Mouse (Mus musculus): ENCODE results near the gene Stom. TPM values are rescaled to one million over a fixed set of nuclear protein-coding genes. Genes with fewer than 3 reads are reported as not detected.
A peak's percentile ranks its signal among the peaks of the same experiment; 100 is the strongest.

The Stom gene
- polyA plus RNA-seq, 1 experiment, result 34.6 TPM

DNA sequence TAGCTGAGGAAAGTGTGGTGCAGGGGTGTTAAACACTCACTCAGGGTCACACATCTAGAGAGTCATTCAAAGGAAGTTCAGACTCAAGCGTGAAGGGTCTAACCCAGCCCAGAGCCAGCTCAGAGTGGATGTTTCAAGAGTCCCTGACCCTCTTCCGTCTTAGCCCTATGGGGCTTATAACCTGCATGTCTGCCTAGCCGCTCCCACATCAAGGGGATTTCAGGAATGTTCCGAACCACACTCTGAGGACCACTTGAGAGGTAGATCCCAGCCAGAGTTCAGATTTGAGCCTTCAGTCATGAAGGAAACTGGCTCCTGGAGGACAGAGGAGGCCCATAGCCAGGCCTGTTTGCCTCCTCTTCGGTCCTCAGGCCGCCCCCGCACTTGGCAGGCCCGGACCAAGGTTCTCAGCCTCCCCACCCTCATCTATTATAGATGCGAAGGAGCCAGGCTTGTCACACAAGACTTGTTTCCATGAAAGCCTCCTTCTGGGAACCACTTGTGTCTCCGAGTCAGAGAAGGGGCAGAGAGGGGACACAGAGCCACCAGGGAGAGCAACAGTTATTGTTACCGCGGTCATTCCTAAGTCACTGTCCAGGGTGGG, 49.7 kb downstream of the Stom start:
- Histone ChIP-seq H3K36me3 (ENCODE audit: control insufficient read depth) (peaks cover 4% of the 10 kb centered on the region; the same call in 1 of the 2 replicates), H3K9me3 (ENCODE audit: control insufficient read depth, low read length) (no peaks in the 10 kb centered on the region), H3K4me3 (replicated peaks) (no peak overlapping the region), H3K27me3 (ENCODE audit: control insufficient read depth) (peaks cover 26% of the 10 kb centered on the region), H3K4me1 (ENCODE audit: control insufficient read depth) (peaks cover 6% of the 10 kb centered on the region)
- TF ChIP-seq GATA1 (IDR thresholded peaks at IDR 0.05; ENCODE audit: low read length) (no peak), TAL1 (IDR thresholded peaks at IDR 0.05; ENCODE audit: low read length) (no peak)

DNA sequence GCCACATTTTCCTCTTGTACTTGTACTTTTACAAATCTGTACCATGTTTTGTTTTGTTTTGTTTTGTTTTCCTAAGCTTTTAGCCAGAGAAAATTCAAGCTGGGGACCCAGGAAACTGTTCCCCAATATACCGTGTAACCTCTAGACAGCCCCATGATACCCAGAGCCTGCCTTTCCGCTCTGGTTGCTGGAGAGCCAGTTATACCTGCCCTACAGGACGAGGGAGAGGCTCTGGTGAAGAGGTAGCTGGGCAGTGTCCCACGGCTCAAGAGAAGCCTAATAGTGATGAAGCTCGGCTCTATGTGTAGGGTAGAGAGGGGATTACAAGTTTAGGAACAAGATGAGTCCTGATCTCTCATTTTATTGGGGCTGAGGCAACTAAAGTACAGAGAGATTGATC, 51.6 kb downstream of the Stom start:
- Histone ChIP-seq H3K4me3 (replicated peaks) (no peak overlapping the region), H3K9me3 (ENCODE audit: control insufficient read depth, low read length) (no peaks in the 10 kb centered on the region), H3K36me3 (ENCODE audit: control insufficient read depth) (peaks cover 1% of the 10 kb centered on the region; the same call in 1 of the 2 replicates), H3K27me3 (ENCODE audit: control insufficient read depth) (peaks cover 43% of the 10 kb centered on the region), H3K4me1 (ENCODE audit: control insufficient read depth) (peaks cover 6% of the 10 kb centered on the region)
- TF ChIP-seq GATA1 (IDR thresholded peaks at IDR 0.05; ENCODE audit: low read length) (no peak), TAL1 (IDR thresholded peaks at IDR 0.05; ENCODE audit: low read length) (no peak)

DNA sequence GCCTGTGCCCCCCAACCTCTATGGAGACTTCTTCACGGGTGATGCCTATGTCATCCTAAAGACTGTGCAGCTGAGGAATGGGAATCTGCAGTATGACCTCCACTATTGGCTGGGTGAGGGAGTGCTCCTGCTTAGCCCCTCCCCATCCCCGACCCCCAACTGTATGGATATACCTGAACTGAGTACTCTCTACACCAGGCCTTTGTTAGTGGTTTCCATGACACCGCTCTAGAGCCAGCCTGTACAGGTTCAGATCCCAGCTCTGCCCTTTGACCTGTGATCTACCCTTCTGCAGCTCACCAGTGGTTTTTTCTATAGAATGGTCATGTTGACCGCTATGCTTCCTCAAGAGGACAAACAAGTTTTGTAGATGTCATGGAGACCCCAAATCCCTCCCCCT, 52.8 kb downstream of the Stom start:
- no peak for TF ChIP-seq TAL1 (IDR thresholded peaks at IDR 0.05; ENCODE audit: low read length)
- Histone ChIP-seq H3K4me1 (ENCODE audit: control insufficient read depth) (peaks cover 4% of the 10 kb centered on the region; the same call in 1 of the 2 replicates), H3K9me3 (ENCODE audit: control insufficient read depth, low read length) (no peaks in the 10 kb centered on the region), H3K27me3 (ENCODE audit: control insufficient read depth) (peaks cover 43% of the 10 kb centered on the region), H3K4me3 (replicated peaks) (no peak overlapping the region), H3K36me3 (ENCODE audit: control insufficient read depth) (no peaks in the 10 kb centered on the region; the same call in 1 of the 2 replicates)

DNA sequence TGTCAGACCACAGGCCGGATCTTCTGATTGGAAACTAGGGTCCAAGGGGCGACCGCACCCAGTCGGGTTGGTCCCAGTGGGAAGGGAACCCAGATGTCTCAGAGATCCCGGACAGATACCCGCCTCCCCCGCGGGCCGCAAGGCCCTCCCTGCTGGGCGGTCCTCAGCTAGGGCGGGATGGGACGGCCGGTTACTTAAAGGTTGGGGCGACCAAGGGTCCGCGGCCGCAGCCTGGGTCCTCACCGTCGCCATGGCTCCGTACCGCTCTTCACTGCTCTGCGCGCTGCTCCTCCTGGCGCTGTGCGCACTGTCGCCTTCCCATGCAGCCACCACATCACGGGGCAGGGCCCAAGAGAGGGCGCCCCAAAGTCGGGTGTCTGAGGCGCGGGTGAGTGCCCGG, 54.6 kb downstream of the Stom start:
- Histone ChIP-seq H3K4me1 (ENCODE audit: control insufficient read depth) (peaks cover 2% of the 10 kb centered on the region; the same call in 1 of the 2 replicates), H3K36me3 (ENCODE audit: control insufficient read depth) (no peaks in the 10 kb centered on the region; the same call in 1 of the 2 replicates), H3K9me3 (ENCODE audit: control insufficient read depth, low read length) (no peaks in the 10 kb centered on the region), H3K4me3 (replicated peaks) (peak overlapping the region; percentile 34), H3K27me3 (ENCODE audit: control insufficient read depth) (peaks cover 43% of the 10 kb centered on the region)
- no peak for TF ChIP-seq TAL1 (IDR thresholded peaks at IDR 0.05; ENCODE audit: low read length)
- no peak for TF ChIP-seq GATA1 (IDR thresholded peaks at IDR 0.05; ENCODE audit: low read length)

DNA sequence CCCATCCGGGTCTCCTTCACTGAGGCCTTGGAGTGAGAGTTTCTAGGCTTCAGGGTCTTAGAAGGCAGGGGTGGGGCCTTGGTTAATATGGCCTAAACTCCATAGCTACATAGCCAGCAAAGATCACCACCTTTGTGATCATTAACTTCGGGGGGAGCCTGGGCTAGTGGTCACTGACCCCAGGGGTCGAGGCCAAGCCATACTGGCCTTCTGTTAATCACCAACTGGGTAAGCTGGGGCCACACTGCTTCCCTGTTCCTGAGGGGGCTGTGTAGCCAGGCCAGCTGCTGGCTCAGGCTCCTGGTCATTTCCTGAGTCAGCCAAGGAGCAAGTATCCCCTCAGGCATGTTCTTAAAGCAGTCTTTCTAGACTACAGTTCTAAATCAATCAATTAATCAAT, 56.8 kb downstream of the Stom start:
- Histone ChIP-seq H3K9me3 (ENCODE audit: control insufficient read depth, low read length) (no peaks in the 10 kb centered on the region), H3K4me3 (replicated peaks) (no peak overlapping the region), H3K36me3 (ENCODE audit: control insufficient read depth) (no peaks in the 10 kb centered on the region; the same call in 1 of the 2 replicates), H3K27me3 (ENCODE audit: control insufficient read depth) (peaks cover 41% of the 10 kb centered on the region), H3K4me1 (ENCODE audit: control insufficient read depth) (peaks cover 2% of the 10 kb centered on the region; the same call in 1 of the 2 replicates)
- TF ChIP-seq TAL1 (IDR thresholded peaks at IDR 0.05; ENCODE audit: low read length), result no peak
- no peak for TF ChIP-seq GATA1 (IDR thresholded peaks at IDR 0.05; ENCODE audit: low read length)

DNA sequence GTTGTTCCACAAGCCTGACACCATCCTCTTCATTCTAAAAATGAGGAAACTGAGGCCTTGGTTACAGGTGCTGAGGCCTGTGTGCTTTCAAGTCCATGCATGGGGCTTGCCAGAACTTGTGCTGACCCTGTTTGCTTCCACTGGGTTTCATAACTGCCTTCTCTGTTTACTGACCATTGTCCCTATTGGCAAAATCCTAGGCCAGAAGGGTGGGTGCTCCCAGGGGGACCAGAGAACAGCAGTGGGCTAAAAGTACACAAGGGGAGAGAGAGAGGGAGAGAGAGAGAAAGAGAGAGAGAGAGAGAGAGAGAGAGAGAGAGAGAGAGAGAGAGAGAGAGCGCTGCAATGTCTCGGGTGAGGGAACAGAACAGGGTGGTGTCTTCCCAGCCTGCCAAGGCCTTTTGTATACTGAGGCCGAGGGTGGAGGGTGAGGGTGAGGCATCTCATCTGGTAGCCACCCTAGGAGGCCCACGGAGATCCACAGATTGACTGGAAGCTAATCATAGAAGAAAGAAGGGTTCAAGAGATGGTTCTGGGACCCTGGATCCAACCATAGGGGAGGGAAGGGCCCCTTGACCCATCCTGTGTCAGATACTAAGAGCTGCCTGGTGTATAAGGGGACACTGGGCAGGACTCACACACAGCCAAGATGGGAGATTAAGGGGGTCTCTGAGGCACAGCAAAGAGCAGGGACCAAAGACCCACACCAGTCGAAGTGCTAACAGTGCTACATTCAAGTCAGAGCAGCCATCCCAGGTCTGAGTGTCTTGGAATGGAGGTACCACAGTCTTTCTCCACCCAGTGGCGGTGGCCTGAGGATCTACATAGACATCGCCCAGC, 58.2 kb downstream of the Stom start:
- no peaks in the 10 kb centered on the region for H3K9me3 ChIP-seq (ENCODE audit: control insufficient read depth, low read length)
- no peaks in the 10 kb centered on the region for H3K36me3 ChIP-seq (ENCODE audit: control insufficient read depth)
- TF ChIP-seq TAL1 (IDR thresholded peaks at IDR 0.05; ENCODE audit: low read length) (no peak), GATA1 (IDR thresholded peaks at IDR 0.05; ENCODE audit: low read length) (no peak)

DNA sequence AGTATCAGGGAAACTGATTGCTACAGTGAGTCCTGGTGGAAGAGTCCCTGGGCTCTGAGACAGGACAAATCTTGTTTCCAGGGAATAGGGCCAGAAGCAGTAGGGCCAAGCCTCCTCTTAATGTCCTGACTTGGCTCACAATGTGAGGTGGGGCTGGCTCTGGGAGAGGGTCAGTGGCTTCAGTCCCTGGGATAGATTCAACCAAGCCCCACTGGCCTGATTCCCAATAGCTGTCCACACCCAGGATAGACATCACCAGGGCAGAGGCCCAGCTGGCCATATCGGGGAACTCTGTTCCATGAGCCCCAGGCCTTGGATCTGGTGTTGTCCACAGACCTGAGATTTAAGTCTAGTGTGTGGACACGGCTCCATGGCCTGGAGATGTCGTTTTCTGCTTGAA, 59.1 kb downstream of the Stom start:
- Histone ChIP-seq H3K4me1 (ENCODE audit: control insufficient read depth) (peaks cover 2% of the 10 kb centered on the region; the same call in 1 of the 2 replicates), H3K4me3 (replicated peaks) (no peak overlapping the region), H3K9me3 (ENCODE audit: control insufficient read depth, low read length) (no peaks in the 10 kb centered on the region), H3K36me3 (ENCODE audit: control insufficient read depth) (no peaks in the 10 kb centered on the region), H3K27me3 (ENCODE audit: control insufficient read depth) (peaks cover 23% of the 10 kb centered on the region)
- no peak for TF ChIP-seq GATA1 (IDR thresholded peaks at IDR 0.05; ENCODE audit: low read length)
- no peak for TF ChIP-seq TAL1 (IDR thresholded peaks at IDR 0.05; ENCODE audit: low read length)

More for the DNA sequence above, 58.2 kb downstream of the Stom start:
- peaks cover 2% of the 10 kb centered on the region; the same call in 1 of the 2 replicates for H3K4me1 ChIP-seq (ENCODE audit: control insufficient read depth)
- H3K4me3 ChIP-seq (replicated peaks), result no peak overlapping the region
- peaks cover 32% of the 10 kb centered on the region for H3K27me3 ChIP-seq (ENCODE audit: control insufficient read depth)

DNA sequence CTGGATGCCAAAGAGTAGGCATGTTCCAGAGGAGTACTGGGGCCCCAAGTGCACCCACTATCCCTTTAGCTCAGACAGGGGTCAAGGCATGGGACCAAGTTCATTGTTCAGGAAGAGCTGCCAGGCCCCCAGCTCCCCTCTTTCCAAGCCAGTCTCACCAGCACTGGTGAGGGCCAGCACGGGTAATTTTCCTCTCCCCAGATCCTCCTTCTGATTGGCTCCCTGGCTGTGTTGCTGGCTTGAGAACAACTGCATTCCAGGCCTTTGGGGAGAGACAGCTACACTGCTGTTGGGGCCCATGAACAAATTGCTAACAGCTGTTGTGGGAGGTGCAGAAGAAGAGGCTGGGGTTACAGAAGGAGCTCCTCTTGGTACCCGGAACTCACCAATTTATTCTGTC, 63.2 kb downstream of the Stom start:
- Histone ChIP-seq H3K4me3 (replicated peaks) (no peak overlapping the region), H3K36me3 (ENCODE audit: control insufficient read depth) (no peaks in the 10 kb centered on the region), H3K9me3 (ENCODE audit: control insufficient read depth, low read length) (no peaks in the 10 kb centered on the region), H3K27me3 (ENCODE audit: control insufficient read depth) (no peaks in the 10 kb centered on the region; the same call in 1 of the 2 replicates), H3K4me1 (ENCODE audit: control insufficient read depth) (no peaks in the 10 kb centered on the region)
- TF ChIP-seq GATA1 (IDR thresholded peaks at IDR 0.05; ENCODE audit: low read length) (no peak), TAL1 (IDR thresholded peaks at IDR 0.05; ENCODE audit: low read length) (no peak)

DNA sequence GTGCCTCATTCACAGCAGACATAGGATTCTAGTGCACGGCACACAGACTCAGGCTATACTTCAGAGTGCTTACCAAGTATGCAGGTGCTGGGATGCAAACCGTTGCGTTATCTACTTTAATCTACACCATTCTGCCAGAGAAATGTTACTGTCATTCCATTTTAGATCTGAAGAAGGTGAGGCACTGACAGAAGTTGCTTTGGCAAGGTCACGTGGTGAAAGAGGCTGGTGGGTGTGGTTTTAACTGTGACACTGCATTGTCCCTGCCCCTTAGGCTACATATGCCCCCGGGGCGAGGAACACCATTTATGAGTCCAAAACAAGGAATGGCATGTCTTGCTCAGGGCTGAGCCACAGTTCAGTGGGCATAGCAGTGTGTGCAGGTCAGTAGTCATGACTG, 63.9 kb downstream of the Stom start:
- no peaks in the 10 kb centered on the region for H3K4me1 ChIP-seq (ENCODE audit: control insufficient read depth)
- no peaks in the 10 kb centered on the region; the same call in 1 of the 2 replicates for H3K27me3 ChIP-seq (ENCODE audit: control insufficient read depth)
- H3K9me3 ChIP-seq (ENCODE audit: control insufficient read depth, low read length), result no peaks in the 10 kb centered on the region
- no peak for TF ChIP-seq TAL1 (IDR thresholded peaks at IDR 0.05; ENCODE audit: low read length)
- TF ChIP-seq GATA1 (IDR thresholded peaks at IDR 0.05; ENCODE audit: low read length), result no peak
- no peak overlapping the region for H3K4me3 ChIP-seq (replicated peaks)
- no peaks in the 10 kb centered on the region for H3K36me3 ChIP-seq (ENCODE audit: control insufficient read depth)
